Mouse (Mus musculus) layer of hippocampus, adult 18-20 months (tissue): Measurements from ENCODE around the gene Zfp931. TPM values are rescaled to one million over a fixed set of nuclear protein-coding genes. Genes with fewer than 3 reads are reported as not detected.
"Not testable (repeated sequence)": the region's sequence is repeated elsewhere in the genome, so short reads cannot be mapped to it uniquely, and the experiment has no call there.

Experiments
- DNase-seq, 2 experiments: peaks; one replicate each; pipeline ENCODE4 v3.0.0; 2022; ENCODE audit warnings: low spot score in 2 of 2
- total RNA-seq, 2 experiments: library from RNA; stranded (reverse); gene quantifications; 2 replicates each; pipeline ENCODE4 v1.2.3; 2021

Zfp931 gene
- total RNA-seq, 2 experiments from 2014 or later: 29.1 to 31.8 TPM

DNA sequence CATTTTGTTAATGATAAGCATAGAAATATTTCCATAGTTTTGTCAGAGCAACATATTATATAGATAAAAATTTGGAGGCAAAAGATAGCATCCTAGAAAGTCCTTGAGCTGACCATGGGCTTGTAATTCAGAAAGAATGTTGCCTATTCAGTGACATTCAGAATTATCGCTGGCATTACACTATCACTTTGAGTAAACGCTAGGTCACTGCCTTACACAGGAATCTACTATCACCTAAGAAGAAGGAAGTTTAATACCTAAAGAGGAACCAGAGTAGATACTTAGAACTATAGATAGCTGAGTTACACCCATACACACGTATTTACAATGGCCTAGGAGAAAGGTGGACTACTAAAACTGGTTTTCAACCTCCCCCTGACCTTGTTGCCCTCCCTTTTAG lies 58.8 kb downstream of the Zfp931 start:
- not testable (repeated sequence) for DNase-seq

Other genes with a start within 250 kb of the Zfp931 start
- 100 to 1,000 TPM; 130 to 162 TPM for gene Gm14325, start 238.1 kb downstream of the Zfp931 start, total RNA-seq
- gene Gm14327, start 181.4 kb downstream of the Zfp931 start, total RNA-seq: 1 to 10 TPM; 4.6 to 7.8 TPM
- 1 to 10 TPM in 1 of 2 experiments, under 1 TPM in 1; 0.86 to 2.0 TPM for gene Zfp972, start 152.9 kb downstream of the Zfp931 start, total RNA-seq
- 10 to 100 TPM; 54.9 to 59.3 TPM for gene Gm14326, start 121.2 kb downstream of the Zfp931 start, total RNA-seq
- 10 to 100 TPM; 32.8 to 33.8 TPM for gene Zfp971, start 55.2 kb downstream of the Zfp931 start, total RNA-seq
- 100 to 1,000 TPM; 146 to 149 TPM for gene Phactr3, start 40.5 kb upstream of the Zfp931 start, total RNA-seq